Mouse (Mus musculus) thymus, adult 2 months (tissue): ENCODE data around the gene Gtf2h2. TPM values are rescaled to one million over a fixed set of nuclear protein-coding genes. Genes with fewer than 3 reads are reported as not detected.
"Not testable (repeated sequence)": the region's sequence is repeated elsewhere in the genome, so short reads cannot be mapped to it uniquely, and the experiment has no call there.

Source experiments
- DNase-seq: peaks from one replicate; pipeline ENCODE4 v3.0.0; 2021
- H3K27ac ChIP-seq: fragments of 200-500 bp; 2 replicates; pipeline ENCODE4 v1.5.1; 2012; ENCODE audit warnings: low read length, control low read depth; ENCODE audit not compliant: control insufficient read depth, insufficient read depth
- H3K27me3 ChIP-seq: fragments of 200-500 bp; 2 replicates; pipeline ENCODE4 v1.6.1; 2012; ENCODE audit warnings: mild to moderate bottlenecking, low read length, moderate library complexity, mixed read lengths; ENCODE audit not compliant: control insufficient read depth, insufficient read depth
- H3K36me3 ChIP-seq: fragments of 200-500 bp; 2 replicates; pipeline ENCODE4 v1.6.1; 2012; ENCODE audit warnings: mild to moderate bottlenecking, low read length, moderate library complexity; ENCODE audit not compliant: control insufficient read depth, insufficient read depth
- H3K4me1 ChIP-seq: fragments of 200-500 bp; replicated peaks from 2 replicates; pipeline ENCODE4 v1.6.1; 2012; ENCODE audit warnings: low read length; ENCODE audit not compliant: control insufficient read depth, insufficient read depth
- H3K4me3 ChIP-seq: fragments of 200-500 bp; 2 replicates; pipeline ENCODE4 v1.5.1; 2012; ENCODE audit warnings: mild to moderate bottlenecking, low read length, control low read depth, moderate library complexity; ENCODE audit not compliant: control insufficient read depth, insufficient read depth
- CTCF ChIP-seq: fragments of 200-500 bp; IDR thresholded peaks from 2 replicates; pipeline ENCODE4 v1.5.1; 2012; ENCODE audit warnings: mild to moderate bottlenecking, control low read depth, low read length, moderate library complexity, borderline replicate concordance; ENCODE audit not compliant: control insufficient read depth, poor library complexity, insufficient read depth; ENCODE audit errors: extremely low read depth
- POLR2A ChIP-seq: fragments of 200-500 bp; IDR thresholded peaks from 2 replicates; pipeline ENCODE4 v1.6.1; 2012; ENCODE audit warnings: mild to moderate bottlenecking, low read length, control low read depth, moderate library complexity; ENCODE audit not compliant: control insufficient read depth, poor library complexity, insufficient read depth; ENCODE audit errors: extremely low read depth
- WGBS: fragments of 180-500 bp; shearing (Covaris S2); methylation state at CpG from one replicate; pipeline ENCODE4 v1.1.7; 2018; 5-methylcytosine and 5-hydroxymethylcytosine counted together
- polyA plus RNA-seq: library from polyadenylated mRNA; depleted of rRNA; stranded (reverse); fragments of >200 nt; gene quantifications from 2 replicates; pipeline ENCODE4 v1.2.3, GENCODE M21; 2012; rRNA removed

Gene Gtf2h2
- polyA plus RNA-seq, 1 experiment: 44.7 TPM

DNA sequence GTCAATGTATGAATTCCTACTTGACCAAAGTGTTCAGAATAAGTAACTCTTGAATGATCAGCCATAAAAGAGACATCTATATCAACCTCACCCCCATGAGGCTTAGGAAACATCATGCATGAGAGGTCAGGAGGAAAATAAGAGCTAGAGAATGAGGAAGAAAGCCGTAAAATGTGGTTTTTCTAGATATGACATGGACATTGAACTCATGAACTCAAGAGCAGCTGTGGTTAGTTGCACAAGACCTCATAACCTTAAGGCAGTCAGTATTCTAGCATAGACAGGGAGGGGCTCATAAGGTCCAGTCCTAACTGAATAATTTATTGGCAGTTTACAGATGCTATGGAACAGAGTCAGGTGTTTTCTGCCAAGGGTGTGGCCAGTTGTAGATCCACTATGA lies 42.9 kb downstream of the Gtf2h2 start:
- no peak for TF ChIP-seq CTCF
- TF ChIP-seq POLR2A: no peak
- no peak for DNase-seq
- Histone ChIP-seq H3K4me1 (no peaks in the 10 kb centered on the region), H3K27me3 (no peaks in the 10 kb centered on the region), H3K4me3 (no peak overlapping the region), H3K27ac (no peak overlapping the region), H3K36me3 (no peaks in the 10 kb centered on the region)
- 34% methylated on average over 1 of the region's 1 CpGs for WGBS

DNA sequence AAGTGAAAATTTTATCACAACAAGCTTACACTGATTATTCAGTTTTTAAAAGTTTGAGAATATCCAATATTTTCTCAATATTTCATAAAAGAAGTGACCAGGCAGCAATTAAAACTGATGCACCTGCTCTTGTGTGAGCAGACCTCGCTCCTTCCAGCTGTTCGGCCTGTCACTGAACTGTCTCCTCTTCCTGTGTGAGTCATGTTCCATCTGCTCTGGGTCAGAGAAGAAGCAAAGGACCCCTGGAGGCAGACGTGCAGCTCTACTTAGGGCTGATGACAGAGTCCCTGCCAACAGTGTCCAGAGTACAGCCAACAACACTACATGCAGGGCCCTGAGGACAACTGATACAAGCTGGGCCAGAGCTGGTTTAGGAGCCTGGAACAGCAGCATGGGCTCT lies 52.3 kb downstream of the Gtf2h2 start:
- no peaks in the 10 kb centered on the region for H3K36me3 ChIP-seq
- TF ChIP-seq POLR2A (no peak), CTCF (no peak)
- no peaks in the 10 kb centered on the region for H3K27me3 ChIP-seq
- WGBS: 46% methylated on average over 3 of the region's 3 CpGs
- H3K4me3 ChIP-seq: no peak overlapping the region
- H3K27ac ChIP-seq: no peak overlapping the region
- no peak for DNase-seq
- no peaks in the 10 kb centered on the region for H3K4me1 ChIP-seq

DNA sequence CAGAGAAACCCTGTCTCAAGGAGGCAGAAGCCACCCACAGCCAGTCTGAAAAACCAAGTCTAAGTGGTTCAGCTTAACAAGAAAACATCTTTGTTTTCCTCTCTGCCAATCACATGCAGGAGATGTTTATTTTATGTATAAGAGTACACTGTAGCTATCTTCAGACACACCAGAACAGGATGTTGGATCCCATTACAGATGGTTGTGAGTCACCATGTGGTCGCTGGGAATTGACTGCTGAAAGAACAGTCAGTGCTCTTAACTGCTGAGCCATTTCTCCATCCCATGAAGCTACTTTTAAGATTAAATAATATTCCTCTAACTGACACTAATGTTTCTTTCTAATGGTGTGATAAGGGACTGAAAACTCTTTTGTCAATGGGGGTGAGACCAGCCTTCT lies 53.7 kb downstream of the Gtf2h2 start:
- 39% methylated on average over 1 of the region's 1 CpGs for WGBS
- TF ChIP-seq CTCF (no peak), POLR2A (no peak)
- H3K27me3 ChIP-seq: no peaks in the 10 kb centered on the region
- no peaks in the 10 kb centered on the region for H3K4me1 ChIP-seq
- DNase-seq: no peak
- no peaks in the 10 kb centered on the region for H3K36me3 ChIP-seq
- H3K4me3 ChIP-seq: no peak overlapping the region
- no peak overlapping the region for H3K27ac ChIP-seq

DNA sequence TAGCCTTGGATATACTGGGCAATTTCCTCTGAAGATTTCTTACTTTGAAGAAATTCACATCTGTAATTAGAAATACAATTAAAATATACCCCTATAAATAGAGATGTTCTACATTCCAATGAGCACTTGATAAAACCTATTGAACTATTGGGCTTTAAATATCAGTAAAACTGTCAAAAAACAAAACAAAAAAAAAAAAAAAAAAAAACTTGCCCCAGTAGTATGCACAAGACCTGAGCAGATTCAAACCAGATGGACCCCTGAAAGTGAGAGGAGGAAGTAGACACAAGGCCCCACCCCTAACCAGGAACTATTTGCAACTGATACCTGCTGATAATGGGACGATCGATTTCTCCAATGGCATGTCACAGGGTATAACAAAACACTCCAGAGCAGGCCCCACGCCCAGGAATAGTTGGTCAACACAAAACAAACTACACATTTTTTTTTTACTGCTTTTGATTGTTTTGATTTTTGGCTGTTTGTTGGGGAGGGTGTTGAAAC lies 55.0 kb downstream of the Gtf2h2 start:
- Histone ChIP-seq H3K27ac (no peak overlapping the region), H3K4me1 (no peaks in the 10 kb centered on the region), H3K4me3 (no peak overlapping the region), H3K36me3 (no peaks in the 10 kb centered on the region), H3K27me3 (no peaks in the 10 kb centered on the region)
- TF ChIP-seq POLR2A (no peak), CTCF (no peak)
- WGBS: 74% methylated on average over 3 of the region's 3 CpGs
- no peak for DNase-seq

DNA sequence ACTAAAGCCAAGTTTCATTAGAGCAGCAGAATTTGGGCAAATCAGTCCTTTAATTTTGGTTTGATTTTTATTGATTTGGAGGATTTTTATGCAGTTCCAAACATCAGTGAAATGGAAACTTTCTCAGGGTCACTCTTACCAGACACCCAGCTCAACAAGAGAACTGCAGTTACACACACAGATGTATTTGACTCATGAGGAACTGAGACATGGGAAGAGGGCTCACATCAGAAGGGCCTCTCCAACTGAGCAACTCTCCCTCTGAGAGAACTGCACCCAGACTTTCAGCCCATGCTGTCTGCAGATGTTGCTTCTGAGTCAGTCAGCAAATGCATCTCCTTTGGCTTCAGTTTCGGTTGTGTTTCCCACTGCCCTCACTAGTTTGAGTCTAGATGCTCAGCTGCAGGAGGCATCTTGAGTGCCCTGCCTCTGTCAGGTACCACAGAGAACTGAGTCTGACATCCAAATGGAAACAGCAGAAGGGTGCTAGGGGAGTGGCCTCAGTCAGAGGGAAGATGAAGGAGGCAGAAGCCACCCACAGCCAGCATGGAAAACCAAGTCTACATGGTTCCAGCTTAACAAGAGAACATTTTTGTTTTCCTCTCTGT lies 55.7 kb downstream of the Gtf2h2 start:
- not testable (repeated sequence) for H3K36me3 ChIP-seq, H3K27ac ChIP-seq, H3K27me3 ChIP-seq, H3K4me1 ChIP-seq, H3K4me3 ChIP-seq, DNase-seq
- WGBS: 78% methylated on average over 1 of the region's 1 CpGs

DNA sequence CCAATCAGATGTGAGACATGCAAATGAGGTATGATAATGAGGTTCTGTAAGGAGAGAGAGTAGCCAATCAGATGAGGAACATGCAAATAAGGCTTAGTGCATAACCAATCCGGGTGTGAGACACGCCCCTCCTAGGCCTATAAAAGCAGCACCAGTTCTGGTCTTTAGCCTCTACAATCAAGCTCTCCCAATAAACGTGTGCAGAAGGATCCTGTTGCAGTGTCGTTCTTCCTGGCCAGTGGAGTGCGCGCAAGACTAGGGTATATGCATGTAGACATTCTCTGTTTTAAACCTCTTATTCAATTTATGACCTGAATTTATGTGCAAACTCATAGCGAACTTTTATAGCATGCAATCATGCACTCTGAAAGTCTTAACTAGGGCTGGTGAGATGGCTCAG lies 72.4 kb downstream of the Gtf2h2 start:
- 93% methylated on average over 7 of the region's 7 CpGs for WGBS
- H3K27ac ChIP-seq, H3K4me1 ChIP-seq, H3K4me3 ChIP-seq, H3K36me3 ChIP-seq, DNase-seq, H3K27me3 ChIP-seq: not testable (repeated sequence)

DNA sequence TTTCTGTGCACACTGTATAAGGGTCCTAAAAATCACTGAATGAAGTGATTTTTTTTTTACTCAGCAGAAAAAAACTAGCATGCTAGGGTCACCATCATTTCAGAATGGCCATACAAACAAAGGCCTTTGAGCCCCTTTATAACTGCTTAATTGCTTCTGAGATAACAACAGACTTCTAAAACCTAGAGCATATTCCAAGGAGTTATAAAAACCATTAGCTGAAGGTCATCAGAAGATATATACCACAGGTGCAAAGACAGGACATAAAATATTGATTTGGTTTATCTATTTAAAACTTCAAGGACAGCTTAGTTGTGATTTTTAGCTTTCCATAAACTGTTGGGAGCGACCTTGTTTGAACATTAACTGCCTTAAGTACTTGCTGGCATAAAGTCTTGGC lies 78.0 kb downstream of the Gtf2h2 start:
- WGBS: 78% methylated on average over 1 of the region's 1 CpGs
- DNase-seq: no peak
- no peak overlapping the region for H3K27ac ChIP-seq
- no peak overlapping the region for H3K4me3 ChIP-seq
- H3K27me3 ChIP-seq: no peaks in the 10 kb centered on the region
- H3K4me1 ChIP-seq: no peaks in the 10 kb centered on the region
- no peaks in the 10 kb centered on the region for H3K36me3 ChIP-seq
- TF ChIP-seq CTCF (no peak), POLR2A (no peak)

Other genes with a start within 250 kb of the Gtf2h2 start
- gene Naip5, start 246.3 kb downstream of the Gtf2h2 start, polyA plus RNA-seq: 1.5 and 1.7 TPM in 2 replicates
- 1.3 and 2.0 TPM in 2 replicates for gene Naip6, start 174.9 kb downstream of the Gtf2h2 start, polyA plus RNA-seq
- gene Naip1, start 39.7 kb downstream of the Gtf2h2 start, polyA plus RNA-seq: 0.11 TPM in 2 replicates
- 0.50 and 0.62 TPM in 2 replicates for gene Ocln, start 60.1 kb upstream of the Gtf2h2 start, polyA plus RNA-seq
- gene Marveld2, start 124.4 kb upstream of the Gtf2h2 start, polyA plus RNA-seq: 2.0 and 2.2 TPM in 2 replicates
- gene Ak6, start 158.4 kb upstream of the Gtf2h2 start, polyA plus RNA-seq: 57.9 and 66.2 TPM in 2 replicates
- 5.6 and 6.3 TPM in 2 replicates for gene Rad17, start 158.5 kb upstream of the Gtf2h2 start, polyA plus RNA-seq
- gene Taf9, start 159.0 kb upstream of the Gtf2h2 start, polyA plus RNA-seq: 13.5 and 16.5 TPM in 2 replicates
- 2.3 and 2.4 TPM in 2 replicates for gene Ccdc125, start 177.1 kb upstream of the Gtf2h2 start, polyA plus RNA-seq
- 19.6 and 22.0 TPM in 2 replicates for gene Cdk7, start 238.4 kb upstream of the Gtf2h2 start, polyA plus RNA-seq